Mouse (Mus musculus) E14TG2a.4 (cell line): ENCODE data around the gene Luc7l3.

Experiments
- CTCF ChIP-seq: conservative IDR thresholded peaks from 2 replicates; pipeline ENCODE4 v1.5.1; 2014; ENCODE audit warnings: low read length
- POU5F1 ChIP-seq: IDR thresholded peaks from 2 replicates; pipeline ENCODE4 v1.6.1; 2014; ENCODE audit warnings: low read length, borderline replicate concordance

DNA sequence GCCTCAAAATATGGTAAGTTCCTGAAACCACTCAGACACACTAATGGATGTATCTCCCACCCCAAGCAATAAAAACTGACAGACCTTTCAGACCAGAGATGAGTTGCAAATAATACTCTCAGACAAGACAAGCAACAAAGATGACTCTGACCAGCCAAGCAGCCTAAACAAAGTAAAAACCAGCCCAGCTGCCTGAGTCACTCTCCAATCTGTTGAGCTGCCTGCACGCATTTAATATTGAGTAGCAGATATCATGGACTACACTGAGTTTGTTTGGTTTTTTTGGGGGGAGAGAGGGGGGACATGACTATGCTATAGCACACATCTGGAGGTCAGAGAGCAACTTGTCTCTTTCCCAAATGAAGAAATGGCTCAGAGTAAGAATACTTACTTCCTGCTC is 6.5 kb downstream of the Luc7l3 start:
- TF ChIP-seq CTCF (no peak), POU5F1 (no peak)
